Mouse (Mus musculus): ENCODE measurements around the gene Tead4. TPM values are rescaled to one million over a fixed set of nuclear protein-coding genes. Genes with fewer than 3 reads are reported as not detected.
A peak's percentile ranks its signal among the peaks of the same experiment; 100 is the strongest.
"Not testable (repeated sequence)": the region's sequence is repeated elsewhere in the genome, so short reads cannot be mapped to it uniquely, and the experiment has no call there.

Tead4 gene
- total RNA-seq, 2 experiments from 2014 or later, result 5.9 to 8.6 TPM

DNA sequence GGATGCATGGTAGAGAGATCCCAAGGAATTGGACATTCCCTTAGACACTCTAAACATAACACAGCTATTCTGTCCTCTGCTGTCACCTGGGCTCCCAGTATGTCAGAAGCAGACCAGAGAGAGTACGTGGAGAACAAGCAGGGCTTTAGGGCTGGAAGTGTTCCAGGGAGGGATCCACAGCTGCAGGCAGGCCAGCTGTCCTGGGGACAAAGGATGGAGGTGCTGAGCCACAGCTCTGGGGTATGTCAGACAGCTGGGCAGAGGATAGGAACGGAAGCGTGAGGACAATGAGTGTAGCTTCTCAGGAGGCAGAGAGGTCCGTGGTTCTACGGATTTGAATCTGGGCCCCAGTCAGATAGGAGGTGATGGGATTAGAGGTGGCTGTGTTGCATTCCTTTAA, 50.0 kb downstream of the Tead4 start:
- no peak for DNase-seq

DNA sequence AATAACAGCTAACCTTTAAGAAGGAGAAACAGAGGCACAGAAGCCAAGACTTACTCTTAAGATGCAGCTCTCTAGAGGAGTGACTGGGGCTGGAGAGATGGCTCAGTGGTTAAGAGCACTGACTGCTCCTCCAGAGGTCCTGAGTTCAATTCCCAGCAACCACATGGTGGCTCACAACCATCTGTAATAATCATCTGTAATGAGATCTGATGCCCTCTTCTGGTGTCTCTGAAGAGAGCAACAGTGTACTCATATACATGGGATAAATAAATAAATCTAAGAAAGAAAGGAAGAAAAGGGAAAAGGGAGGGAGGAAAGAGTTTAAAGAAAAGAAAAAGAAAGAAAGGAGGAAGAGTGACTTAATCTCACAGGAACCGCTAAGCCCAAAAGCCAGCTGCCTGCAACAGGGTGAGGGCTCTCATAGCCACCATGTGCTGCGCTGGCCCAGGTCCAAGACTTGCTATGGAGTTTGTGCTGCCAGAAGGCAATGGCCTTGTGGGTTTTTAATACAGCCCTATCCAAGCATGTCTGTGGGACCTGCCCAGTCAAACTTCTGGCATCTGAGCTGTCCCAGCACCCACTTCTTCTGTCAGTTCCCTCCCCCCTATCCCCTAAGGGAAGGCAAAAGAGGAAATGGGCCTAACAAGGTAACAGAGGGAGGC, 63.4 kb downstream of the Tead4 start:
- no peak for DNase-seq

DNA sequence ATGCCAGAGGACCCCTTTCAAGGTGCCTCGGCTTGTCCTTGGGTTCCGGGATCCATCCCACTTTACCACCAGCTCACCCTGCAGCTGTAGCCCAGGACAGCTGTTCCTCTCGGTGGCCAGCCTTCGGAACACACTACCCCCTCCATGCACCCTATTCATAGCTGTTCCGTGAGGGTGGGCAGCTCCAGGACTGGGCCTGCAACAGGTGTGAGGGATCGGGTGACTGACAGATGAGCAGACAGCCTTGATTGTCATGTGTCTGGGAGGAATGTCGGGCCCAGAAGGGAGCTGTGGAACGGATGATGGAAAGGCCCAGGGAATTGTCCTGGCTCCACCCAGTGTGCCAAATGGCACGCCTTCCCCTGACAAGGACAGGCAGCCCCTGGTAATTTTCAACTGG, 64.0 kb downstream of the Tead4 start:
- DNase-seq, result peak; percentile 78

DNA sequence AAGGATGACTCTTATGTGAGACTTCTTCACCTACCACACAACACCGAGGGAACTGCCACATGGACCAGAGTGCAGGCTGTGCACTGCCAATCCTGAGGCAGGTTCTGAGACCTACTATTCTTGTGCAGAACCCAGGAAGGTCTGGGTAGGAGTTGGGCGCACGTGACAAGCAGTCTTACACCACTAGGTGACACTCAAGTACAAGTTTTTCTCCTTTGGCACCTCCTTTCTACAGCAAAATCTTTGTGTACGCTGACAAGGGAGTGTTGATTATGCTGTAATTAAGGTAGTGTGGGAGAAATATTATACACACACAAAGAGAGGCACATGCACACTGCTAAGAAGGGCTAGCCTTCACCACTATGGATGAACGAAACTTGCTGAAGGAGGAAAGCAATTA, 66.4 kb downstream of the Tead4 start:
- no peak for DNase-seq

DNA sequence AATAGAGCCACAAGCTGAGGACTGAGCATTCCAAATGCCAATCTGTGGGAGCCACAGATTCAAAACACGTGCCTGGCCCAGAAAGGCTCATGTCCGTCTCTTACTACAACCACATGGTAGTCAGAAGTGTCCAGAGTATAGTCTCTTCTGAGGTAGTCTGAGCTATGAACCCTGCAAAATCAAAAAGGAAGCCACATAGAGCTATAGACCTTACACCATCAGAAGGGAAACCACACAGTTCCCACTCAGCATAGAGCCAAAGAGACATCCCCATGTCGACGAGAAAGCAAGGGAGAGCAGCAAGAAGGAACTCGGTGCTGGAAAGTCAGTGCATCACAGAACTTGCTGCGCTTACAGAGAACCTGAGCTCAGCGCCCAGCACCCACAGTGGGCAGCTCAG, 68.4 kb downstream of the Tead4 start:
- no peak for DNase-seq

DNA sequence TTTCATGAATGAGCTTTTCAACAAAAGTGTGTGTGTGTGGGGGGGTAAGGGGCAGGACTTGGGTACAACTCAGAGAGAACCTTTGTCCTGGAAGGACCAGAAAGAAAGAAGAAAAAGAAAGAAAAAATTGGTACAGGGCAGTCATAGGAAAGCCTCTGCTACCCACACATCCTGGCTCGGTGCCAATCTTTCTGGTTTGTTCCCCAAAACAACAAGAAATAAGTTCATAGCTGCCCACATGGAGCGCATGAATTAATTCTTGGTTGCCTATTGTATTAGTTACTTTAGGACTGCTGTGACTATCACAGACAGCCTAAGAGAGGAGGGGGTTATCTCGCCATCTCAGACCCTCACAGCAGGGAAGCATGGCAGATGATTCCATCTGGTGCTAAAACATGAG, 68.9 kb downstream of the Tead4 start:
- no peak for DNase-seq

DNA sequence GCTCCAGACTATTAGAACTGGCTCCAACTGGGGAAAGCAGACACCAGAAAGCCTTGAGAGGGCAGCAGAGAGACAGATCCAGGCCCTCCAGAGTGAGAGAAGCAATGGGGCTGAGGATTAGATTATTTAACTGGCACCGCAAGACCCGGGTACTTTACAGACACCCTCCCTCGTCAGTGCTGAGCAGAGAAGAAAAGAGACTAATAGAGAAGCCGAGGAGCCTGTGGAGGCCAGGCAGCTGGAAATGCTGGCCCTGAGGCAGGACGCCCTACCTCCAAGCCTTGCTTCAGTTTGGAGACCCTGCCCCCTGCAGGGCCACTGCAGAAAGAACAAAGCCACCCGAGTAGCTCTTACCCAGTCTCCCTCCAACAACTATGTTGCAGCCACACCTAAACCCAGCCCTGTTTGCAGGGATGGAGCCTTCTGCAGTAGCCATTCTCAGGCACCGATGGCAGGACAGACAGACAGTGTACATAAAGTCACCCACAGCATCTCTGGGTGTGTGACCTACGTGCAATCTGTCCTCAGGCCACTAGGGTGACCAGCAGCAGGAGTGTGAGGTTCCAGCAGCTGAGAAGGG, 73.1 kb downstream of the Tead4 start:
- peak; percentile 17 for DNase-seq

DNA sequence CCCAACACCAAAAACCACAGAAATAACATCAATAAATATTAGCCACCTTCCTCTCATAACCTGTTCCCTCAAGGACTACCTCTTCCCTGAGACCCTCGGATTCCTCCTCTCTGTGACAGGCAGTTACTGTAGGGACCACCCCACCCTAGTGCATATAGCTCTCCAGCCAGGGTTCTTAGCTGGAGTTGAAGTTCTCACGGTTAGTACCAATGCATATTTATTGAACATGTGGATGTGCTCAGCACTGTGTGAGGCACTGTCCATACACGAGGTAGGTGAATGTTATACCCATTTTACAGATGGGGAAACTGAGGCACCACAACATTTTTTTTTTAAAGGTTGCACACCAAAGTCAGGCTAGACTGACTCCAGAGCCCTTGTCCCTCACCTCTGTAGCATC, 73.7 kb downstream of the Tead4 start:
- DNase-seq, result no peak

DNA sequence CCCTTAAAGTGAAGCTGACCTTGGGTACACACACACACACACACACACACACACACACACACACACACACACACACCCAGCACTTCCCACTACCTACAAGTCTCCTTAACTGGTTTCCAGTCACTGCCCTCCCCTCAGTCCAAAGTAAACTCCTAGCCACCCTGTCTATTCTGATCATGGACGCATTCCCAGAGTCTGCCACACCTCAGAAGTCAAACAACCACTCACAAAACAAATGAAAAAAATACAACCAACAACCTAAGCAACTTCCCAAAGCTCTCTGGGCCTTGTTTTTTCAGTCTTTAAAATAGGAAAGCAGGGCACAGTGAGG, 74.8 kb downstream of the Tead4 start:
- no peak for DNase-seq

DNA sequence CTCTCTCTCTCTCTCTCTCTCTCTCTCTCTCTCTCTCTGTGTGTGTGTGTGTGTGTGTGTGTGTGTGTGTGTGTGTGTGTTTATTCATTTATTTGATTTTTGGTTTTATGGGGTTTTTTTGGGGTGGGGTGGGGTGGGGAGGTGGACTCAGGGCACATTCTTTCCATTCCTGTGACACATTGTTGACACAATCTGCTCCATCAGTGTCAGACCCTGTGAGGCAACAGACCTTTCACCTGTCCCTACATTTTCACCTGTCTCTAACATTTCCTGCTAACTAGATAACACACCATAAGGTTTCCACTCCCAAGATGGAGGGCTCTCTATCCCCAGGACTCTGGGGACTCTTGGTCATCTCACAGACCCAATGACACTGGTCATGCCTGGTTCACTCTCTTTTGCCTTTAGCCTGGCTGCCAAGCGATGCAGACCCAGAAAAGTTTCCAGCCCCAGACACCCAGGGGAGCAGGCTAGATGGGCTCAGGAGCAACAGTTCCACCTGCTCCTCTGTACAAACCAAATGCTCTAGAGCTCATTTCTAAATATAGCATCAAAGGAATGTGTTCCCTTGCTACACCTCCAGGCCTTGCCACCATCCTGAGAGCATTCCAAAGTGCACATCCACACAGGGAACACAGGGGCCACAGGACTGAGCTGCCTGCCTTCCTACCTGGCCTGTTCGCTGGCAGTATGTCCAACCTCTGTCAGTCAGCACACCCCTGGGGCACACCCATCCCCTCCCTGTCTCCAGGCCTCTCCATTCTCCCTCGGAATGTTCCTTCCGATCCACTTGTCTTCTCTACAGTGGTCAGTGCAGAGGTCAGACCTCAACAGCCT, 75.4 kb downstream of the Tead4 start:
- no peak for DNase-seq

DNA sequence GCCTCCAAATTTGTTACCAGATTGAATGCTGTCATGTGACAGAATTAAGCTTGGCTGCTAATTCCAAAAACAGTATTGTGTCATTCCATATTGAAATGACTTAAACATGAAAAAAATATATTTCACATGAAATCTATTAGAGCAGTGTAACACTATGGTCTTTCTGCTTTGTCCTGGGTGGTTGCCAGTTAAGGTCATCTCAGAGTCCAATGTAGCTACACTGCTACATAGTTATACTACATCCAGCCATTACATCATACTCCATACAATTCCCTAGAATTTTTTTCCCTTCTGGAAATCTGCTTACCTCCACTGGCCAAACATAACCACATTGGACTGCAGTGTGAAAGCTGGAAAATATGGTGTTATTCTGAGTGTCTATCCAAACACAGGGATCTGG, 77.5 kb downstream of the Tead4 start:
- no peak for DNase-seq

DNA sequence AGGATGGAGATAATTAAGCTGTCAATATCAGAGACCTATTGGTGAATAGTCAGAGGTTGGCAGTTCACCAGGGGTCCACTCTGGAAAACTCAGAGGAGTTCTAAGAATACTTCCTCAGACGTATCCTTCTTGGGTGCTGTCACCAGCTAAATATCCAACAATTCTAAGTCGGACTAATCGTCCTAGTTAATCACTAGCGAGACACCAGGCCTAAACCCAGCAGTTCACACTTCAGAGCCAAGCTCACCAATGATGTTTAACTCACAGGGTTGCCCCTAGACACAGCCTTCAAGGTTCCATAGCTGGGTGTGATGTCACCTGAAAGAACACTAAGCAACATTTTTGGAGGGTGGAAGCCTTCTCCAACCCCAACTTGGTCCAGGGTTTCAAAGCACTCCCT, 85.6 kb downstream of the Tead4 start:
- not testable (repeated sequence) for DNase-seq

DNA sequence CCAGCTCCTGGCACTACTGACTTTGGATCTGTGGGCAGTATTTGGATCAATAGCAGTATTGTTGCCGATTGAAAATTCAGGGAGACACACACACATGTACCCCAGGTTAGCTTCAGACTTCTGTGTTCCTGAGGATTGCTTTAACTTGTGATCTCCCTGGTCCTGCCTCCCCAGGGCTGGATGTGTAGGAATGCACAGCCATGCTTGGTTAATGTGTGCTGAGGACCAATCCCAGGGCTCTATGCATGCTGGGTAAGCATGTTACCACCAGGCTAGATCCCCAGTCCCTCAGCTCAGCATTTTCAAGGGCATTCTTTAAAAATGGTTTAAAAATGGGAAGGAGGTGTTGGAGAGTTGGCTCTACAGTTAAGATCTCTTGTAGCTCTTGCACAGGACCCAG, 91.4 kb downstream of the Tead4 start:
- DNase-seq, result not testable (repeated sequence)

DNA sequence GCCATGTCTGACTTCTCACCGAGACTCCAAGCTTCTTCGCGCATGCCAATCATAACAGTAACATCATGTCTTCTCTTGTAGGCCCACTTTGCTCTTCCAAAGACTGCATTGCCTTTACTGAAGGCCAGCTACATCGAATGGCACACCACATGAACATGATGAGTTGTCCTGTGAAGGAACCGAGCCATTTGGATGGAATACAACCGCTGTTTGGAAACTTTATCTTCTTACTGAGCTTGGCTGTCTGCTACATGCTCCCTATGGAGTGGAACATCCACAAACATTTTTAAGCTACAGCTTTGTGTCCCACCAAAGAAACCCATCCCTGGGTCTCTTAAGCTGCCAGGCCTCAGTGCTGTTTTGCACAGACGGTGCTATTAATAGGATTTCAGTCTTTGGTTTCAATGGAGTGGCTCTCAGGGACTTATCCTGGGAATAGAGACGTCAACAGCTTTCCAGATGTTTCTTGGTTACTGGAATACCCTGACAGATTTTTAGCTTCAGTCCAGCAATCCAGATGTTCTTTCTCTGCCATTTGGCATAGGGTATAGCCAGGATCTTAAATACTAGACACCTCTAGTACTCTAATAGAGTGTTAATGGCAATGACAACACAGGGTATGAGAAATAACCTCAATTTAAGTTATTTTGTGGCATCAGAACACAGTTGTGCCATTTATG, 92.0 kb downstream of the Tead4 start:
- DNase-seq, result no peak

DNA sequence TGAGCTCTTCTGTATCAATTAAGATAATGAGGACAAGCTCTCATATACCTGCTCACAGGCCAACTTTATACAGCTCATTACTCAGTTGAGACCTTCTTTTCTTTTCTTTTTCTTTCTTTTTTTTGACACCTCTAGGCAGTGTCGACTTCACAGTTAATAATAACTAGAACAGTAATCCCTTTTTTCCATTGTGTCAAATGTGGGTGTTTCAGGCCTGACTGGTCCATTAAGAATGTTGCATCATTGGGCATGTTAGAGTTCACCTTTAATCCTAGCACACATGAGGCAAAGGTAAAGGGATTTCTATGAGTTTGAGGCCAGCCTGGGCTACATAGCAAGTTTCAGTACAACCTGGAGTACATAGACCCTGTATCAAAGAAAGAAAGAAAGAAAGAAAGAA, 97.1 kb downstream of the Tead4 start:
- no peak for DNase-seq

DNA sequence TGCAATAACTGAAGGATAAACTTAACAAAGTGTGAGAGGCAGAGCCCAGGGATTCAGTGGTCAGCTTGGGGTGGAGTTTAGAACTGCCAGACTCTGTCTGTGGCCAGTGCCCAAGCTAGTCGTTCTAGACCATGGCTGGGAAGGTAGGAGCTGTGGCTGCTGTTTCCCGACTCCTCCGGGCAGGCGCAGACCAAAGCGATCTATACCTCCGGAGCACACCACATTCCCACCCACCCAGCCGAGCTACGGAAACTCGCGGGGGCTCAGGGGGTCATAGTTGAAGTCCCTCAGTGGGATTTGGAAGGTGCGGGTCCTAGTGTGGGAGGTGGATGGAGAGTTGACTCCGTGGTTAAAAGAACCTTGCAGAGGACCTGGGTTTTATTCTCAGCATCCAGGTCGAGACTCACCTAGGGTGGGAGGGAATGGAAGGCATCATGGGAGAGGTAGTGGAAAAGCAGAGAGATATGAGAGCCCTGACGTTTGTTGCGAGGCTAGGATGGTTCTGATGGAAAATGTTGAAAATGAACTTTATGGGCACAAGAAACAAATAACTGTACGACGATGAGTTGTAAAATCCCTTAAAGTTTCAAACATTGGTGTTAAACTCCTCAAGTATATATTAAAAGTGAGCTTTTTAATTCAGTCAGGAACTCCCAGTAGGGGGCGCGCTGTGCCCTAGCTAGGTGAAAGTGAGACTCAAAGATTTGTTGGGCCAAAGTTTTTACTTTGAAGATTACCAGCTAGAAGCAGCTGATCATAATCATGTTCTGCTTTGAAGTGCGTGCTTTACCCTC, 99.6 kb downstream of the Tead4 start:
- DNase-seq, result no peak

DNA sequence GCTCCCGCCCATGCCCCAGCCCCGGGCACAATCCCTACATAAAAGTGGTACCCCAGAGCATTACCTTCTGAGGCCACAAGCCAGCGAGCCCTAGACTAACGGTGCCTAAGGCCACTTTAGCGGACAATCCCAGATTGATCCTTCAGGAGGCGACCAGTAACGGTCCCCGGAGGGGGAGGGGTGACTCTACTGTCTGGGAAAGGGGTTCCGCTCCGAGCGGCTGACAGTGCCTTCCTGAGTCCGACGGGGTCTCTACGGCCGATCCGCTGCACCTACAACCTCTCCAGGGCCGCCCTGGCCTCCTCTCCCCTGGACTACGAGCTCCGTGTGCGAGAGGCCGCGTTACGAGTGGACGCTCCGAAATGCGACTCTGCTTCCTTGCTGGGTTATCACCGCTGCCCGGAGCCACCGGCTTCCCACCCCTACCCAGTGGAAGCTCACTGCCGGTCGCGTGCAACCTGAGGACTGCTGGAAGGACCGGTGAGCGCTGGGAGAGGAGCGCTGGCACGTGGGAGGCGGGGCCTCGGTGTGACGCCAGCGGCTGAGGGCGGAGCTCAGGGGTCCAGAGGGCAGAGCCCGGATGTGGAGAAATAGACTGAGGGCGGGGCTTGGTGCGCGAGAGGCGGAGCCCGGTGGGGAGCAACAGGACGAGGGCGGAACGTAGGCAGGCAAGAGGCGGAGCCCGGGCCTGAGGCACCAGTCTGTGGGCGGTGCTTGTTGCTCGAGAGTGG, 100.3 kb downstream of the Tead4 start:
- peak; percentile 98 for DNase-seq

DNA sequence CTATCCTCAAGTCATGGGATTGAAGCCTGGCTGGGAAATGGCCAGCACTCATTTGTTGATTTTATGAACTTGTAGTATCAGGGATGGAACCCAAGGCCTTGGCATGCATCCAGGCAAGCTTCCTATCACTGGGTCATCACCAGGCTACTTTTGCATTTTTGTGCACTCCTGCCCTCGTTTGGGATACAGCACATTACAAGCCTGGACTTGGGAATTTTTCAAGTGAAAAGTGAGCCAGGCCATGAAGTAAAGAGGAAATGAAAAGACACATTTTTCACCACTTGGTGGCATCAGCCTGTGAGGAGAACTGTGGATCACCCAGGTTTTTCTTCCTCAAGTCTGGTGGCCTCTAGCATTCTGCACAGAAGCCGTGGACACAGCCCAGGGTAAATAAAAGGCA, 117.1 kb downstream of the Tead4 start:
- DNase-seq, result no peak

DNA sequence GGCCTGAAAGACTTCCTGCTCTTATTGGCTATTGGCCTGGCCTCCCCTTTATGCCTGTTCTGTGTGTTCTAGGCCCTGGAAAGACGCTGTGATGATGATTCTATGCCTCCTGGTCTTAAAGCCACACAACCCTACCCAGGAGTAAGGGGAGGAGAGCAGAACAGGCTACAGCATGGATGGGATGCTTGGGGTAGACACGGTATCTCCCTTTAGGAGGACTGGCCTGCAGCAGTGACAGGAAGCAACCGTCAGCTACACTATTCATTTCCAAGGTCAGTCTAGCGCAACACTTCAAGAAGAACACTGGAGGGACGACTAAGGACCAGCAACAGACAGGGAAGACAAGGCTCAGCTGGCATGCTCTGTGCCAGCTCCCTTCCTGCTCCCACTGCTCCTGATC, 119.4 kb downstream of the Tead4 start:
- no peak for DNase-seq

DNA sequence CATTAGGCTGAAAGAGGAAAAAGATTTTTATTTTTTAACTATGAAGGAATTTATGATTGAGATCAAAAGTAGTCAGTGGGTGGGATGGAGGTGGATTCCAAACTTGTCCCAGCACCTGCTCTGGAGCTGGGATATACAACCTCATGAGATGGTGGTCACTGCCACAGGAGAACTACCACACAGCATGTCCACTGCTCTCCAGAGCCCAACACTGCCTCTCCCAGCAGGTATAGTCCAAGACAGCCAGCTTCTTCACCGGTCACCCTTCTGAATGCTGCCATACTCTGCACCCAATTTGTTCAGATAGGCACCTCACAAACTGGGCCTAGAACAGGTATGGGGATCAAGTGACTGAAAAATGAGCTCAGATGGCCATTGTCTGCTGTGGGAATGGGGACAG, 121.0 kb downstream of the Tead4 start:
- no peak for DNase-seq

DNA sequence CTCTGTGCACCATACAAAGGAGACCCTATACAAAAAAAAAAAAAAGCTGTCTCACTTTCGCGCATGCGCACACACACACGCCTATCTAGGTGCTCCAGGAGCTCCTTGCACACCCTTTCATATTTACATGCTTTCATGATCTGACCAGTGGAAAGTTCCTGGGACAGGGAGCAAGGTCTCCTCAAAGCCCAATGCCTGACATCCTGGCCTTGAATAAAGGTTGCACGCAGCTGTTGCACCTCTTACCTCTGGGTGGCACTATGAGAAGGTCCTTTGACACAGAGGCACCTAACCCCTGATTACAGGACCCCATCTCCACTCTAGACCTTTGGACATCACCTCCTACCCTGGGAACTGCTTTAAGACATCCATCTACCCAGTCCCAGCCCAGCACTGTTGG, 121.4 kb downstream of the Tead4 start:
- no peak for DNase-seq

DNA sequence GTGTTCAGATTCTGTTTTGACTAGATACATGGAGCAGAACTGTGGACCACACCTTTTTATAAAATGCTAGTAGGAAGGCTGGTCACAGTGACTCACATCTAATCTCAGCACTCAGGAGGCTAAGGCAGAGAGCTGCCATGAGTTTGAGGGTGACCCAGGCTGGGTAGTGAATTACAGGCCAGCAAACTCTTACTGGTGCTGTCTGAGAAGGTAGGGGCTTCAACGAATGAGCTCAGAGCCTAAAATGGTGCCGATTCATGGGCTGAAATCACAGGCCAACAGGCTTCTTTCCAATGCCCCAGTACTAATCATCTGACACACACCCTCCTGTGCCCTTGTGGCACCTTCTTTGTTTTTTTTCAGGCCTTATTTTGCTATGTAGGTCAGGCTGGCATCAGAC, 121.9 kb downstream of the Tead4 start:
- DNase-seq, result no peak
